Mouse (Mus musculus) lung, postnatal 4 days (tissue): ENCODE measurements around the gene Ripply3.
"Not testable (repeated sequence)": the region's sequence is repeated elsewhere in the genome, so short reads cannot be mapped to it uniquely, and the experiment has no call there.

Source experiments
- DNase-seq, 2 experiments: peaks; one replicate each; pipeline ENCODE4 v3.0.0; 2021

The Ripply3 gene

GRCm38 (mm10) chr16:94315215-94315614 is 13.0 kb upstream of the Ripply3 start:
- DNase-seq, result no peak

GRCm38 (mm10) chr16:94317752-94318151 is 10.5 kb upstream of the Ripply3 start:
- peak; percentile 53 to 63 for DNase-seq

- DNase-seq, result no peak
Observed at GRCm38 (mm10) chr16:94320223-94320622, 8.0 kb upstream of the Ripply3 start.

GRCm38 (mm10) chr16:94323681-94324080 is 4.5 kb upstream of the Ripply3 start:
- peak in 1 of 2 experiments; percentile 35 for DNase-seq

- no peak for DNase-seq
Observed at GRCm38 (mm10) chr16:94326008-94326407, 2.2 kb upstream of the Ripply3 start.

GRCm38 (mm10) chr16:94328881-94329867 is 954 bp downstream of the Ripply3 start:
- DNase-seq, result peak in 1 of 2 experiments; percentile 18

GRCm38 (mm10) chr16:94330429-94330828 is 2.2 kb downstream of the Ripply3 start:
- DNase-seq, result no peak

- no peak for DNase-seq
Observed at GRCm38 (mm10) chr16:94331233-94331885, 3.1 kb downstream of the Ripply3 start.

GRCm38 (mm10) chr16:94331886-94332252 is 3.6 kb downstream of the Ripply3 start:
- DNase-seq, result peak; percentile 56 to 80

GRCm38 (mm10) chr16:94335656-94336055 is 7.4 kb downstream of the Ripply3 start:
- no peak for DNase-seq

- DNase-seq, result not testable (repeated sequence)
Observed at GRCm38 (mm10) chr16:94339164-94340160, 11.2 kb downstream of the Ripply3 start.

- DNase-seq, result no peak
Observed at GRCm38 (mm10) chr16:94345733-94346132, 17.5 kb downstream of the Ripply3 start.

- no peak for DNase-seq
Observed at GRCm38 (mm10) chr16:94347080-94347731, 19.0 kb downstream of the Ripply3 start.

GRCm38 (mm10) chr16:94348779-94349178 is 20.6 kb downstream of the Ripply3 start:
- DNase-seq, result no peak

GRCm38 (mm10) chr16:94349588-94350286 is 21.5 kb downstream of the Ripply3 start:
- no peak for DNase-seq

- DNase-seq, result no peak
Observed at GRCm38 (mm10) chr16:94350287-94350677, 22.1 kb downstream of the Ripply3 start.

- DNase-seq, result no peak
Observed at GRCm38 (mm10) chr16:94354450-94354849, 26.2 kb downstream of the Ripply3 start.

GRCm38 (mm10) chr16:94356046-94356445 is 27.8 kb downstream of the Ripply3 start:
- DNase-seq, result no peak

- no peak for DNase-seq
Observed at GRCm38 (mm10) chr16:94356776-94357494, 28.7 kb downstream of the Ripply3 start.

- no peak for DNase-seq
Observed at GRCm38 (mm10) chr16:94358091-94358490, 29.9 kb downstream of the Ripply3 start.
